Mouse (Mus musculus): ENCODE measurements around the gene Mageb2.
"Not testable (repeated sequence)": the region's sequence is repeated elsewhere in the genome, so short reads cannot be mapped to it uniquely, and the experiment has no call there.

GRCm38 (mm10) chrX:91331390-91331789, at the start of gene Mageb2:
- not testable (repeated sequence) for TF ChIP-seq TAL1, GATA1 (IDR thresholded peaks at IDR 0.05; ENCODE audit: low read length)

Data from erythroblast, embryonic 14.5 days (primary cell).